Mouse (Mus musculus) small intestine, adult 2 months (tissue): ENCODE measurements around the gene Tfdp2.

Source experiments
- CTCF ChIP-seq: fragments of 200-500 bp; IDR thresholded peaks from 2 replicates; pipeline ENCODE4 v1.5.1; 2012; ENCODE audit warnings: low read depth, mild to moderate bottlenecking, control low read depth, inconsistent platforms, low read length, moderate library complexity, mixed read lengths; ENCODE audit not compliant: insufficient replicate concordance, insufficient read length; ENCODE audit errors: extremely low read depth
- POLR2A ChIP-seq: fragments of 200-500 bp; IDR thresholded peaks from 2 replicates; pipeline ENCODE4 v1.6.1; 2012; ENCODE audit warnings: low read depth, mild to moderate bottlenecking, control low read depth, inconsistent platforms, low read length, moderate library complexity

- no peak for TF ChIP-seq POLR2A
- TF ChIP-seq CTCF, result no peak
Measured at GRCm38 (mm10) chr9:96184909-96185308, 11.2 kb upstream of the Tfdp2 start.
